Mouse (Mus musculus): ENCODE measurements around the gene Hist1h1d.
"Not testable (repeated sequence)": the region's sequence is repeated elsewhere in the genome, so short reads cannot be mapped to it uniquely, and the experiment has no call there.

The Hist1h1d gene

DNA sequence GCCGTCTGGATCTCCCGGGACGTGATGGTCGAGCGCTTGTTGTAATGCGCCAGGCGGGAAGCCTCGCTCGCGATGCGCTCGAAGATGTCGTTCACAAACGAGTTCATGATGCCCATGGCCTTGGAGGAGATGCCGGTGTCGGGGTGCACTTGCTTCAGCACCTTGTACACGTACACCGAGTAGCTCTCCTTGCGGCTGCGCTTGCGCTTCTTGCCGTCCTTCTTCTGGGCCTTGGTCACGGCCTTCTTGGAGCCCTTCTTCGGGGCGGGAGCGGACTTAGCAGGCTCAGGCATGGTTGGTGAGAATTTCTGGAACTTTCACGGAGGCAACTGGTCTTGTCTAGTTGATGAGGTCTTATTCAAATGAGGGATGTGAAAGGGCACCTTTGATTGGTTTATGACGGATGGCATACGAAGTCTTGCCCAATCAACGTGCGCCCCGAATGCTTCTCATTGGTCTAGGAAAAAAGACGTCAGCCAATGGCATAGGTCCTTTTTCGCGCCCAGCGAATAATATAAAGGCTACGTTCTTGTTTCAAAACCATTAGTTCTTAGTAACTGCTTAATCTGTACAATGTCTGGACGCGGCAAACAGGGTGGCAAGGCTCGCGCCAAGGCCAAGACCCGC is 20.9 kb downstream of the Hist1h1d start, which contains the start of the genes Hist1h2bf and Hist1h2ad:
TSS of gene Hist1h2bf (minus strand) at position 299 of the 627 bp plus-strand sequence.
TSS of gene Hist1h2ad (plus strand) at position 484 of the 627 bp plus-strand sequence.
- peak; percentile 72 to 77 for DNase-seq

DNA sequence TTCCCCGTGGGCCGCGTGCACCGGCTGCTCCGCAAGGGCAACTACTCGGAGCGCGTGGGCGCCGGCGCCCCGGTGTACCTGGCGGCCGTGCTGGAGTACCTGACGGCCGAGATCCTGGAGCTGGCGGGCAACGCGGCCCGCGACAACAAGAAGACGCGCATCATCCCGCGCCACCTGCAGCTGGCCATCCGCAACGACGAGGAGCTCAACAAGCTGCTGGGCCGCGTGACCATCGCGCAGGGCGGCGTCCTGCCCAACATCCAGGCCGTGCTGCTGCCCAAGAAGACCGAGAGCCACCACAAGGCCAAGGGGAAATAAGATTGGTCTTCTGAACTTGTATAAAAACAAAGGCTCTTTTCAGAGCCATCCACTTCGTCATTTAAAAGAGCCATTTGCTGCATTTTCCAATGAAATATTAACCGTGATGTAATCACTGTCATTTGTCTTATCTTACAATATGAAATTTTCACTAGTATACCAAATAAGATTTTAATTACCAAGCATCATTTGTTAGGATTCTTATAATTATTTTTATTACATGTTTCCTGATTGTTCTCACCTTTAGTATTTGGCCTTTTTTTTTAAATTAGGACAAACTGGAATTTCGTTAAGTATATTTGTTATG is 21.6 kb downstream of the Hist1h1d start:
- DNase-seq: not testable (repeated sequence)

DNA sequence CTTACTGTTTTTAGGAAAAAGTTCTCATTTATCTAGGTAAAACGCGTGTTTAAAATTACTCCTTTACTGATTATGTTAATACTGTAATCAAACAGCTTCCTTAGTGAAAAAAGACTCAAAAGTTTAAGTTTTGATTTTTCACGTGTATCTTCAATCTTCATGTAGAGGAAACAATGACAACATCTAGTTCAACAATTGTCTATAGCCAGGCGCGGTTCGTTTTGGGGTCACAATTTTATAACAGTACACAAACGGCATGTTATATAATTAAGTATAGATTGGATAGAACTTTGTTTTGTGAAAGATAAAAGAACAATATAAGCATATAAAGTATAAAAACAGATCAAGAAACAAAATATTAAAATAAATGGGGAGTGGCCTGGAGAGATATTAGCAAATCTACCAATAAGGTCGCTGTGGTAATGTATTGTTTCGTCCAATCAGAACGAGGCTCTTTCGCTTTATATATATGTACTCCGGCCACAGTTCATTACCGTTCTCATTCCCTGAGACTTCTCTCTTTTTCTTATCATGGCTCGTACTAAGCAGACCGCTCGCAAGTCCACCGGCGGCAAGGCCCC is 22.3 kb downstream of the Hist1h1d start, which contains the start of gene Hist1h3d:
TSS of gene Hist1h3d (plus strand) at position 493 of the 581 bp plus-strand sequence.
- DNase-seq: peak in 1 of 2 experiments; percentile 32

DNA sequence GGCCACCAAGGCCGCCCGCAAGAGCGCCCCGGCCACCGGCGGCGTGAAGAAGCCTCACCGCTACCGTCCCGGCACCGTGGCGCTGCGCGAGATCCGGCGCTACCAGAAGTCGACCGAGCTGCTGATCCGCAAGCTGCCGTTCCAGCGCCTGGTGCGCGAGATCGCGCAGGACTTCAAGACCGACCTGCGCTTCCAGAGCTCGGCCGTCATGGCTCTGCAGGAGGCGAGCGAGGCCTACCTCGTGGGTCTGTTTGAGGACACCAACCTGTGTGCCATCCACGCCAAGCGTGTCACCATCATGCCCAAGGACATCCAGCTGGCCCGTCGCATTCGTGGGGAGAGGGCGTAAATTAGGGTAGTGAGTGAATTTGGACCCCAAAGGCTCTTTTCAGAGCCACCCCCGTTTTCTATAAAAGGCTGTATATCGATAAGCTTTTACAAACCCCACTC is 22.8 kb downstream of the Hist1h1d start:
- DNase-seq: not testable (repeated sequence)

DNA sequence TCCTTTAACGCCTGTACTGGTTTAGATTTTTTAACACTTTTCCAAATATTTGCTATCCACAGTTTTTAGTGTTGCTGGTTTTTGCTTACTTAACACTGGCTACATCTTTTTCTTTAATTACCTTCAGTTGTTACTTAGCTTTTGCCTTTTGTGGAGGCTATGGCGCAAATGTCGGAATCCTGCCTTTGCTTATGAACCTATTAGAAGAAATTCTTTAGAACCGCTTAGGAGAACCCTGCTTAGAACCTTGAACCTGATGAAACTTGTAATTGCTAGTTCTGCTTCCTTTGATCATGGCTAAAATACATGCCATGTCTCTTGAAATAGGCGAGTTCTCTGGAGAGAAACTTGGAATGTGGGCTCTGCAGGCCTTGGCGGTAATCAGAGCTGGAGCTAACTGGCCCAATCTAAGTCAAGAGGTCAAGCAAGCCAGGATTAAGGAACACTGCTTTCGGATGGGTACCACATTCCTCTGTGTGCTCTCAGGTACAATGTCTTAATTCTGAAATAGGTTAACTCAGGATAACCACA is 23.4 kb downstream of the Hist1h1d start:
- no peak for DNase-seq

DNA sequence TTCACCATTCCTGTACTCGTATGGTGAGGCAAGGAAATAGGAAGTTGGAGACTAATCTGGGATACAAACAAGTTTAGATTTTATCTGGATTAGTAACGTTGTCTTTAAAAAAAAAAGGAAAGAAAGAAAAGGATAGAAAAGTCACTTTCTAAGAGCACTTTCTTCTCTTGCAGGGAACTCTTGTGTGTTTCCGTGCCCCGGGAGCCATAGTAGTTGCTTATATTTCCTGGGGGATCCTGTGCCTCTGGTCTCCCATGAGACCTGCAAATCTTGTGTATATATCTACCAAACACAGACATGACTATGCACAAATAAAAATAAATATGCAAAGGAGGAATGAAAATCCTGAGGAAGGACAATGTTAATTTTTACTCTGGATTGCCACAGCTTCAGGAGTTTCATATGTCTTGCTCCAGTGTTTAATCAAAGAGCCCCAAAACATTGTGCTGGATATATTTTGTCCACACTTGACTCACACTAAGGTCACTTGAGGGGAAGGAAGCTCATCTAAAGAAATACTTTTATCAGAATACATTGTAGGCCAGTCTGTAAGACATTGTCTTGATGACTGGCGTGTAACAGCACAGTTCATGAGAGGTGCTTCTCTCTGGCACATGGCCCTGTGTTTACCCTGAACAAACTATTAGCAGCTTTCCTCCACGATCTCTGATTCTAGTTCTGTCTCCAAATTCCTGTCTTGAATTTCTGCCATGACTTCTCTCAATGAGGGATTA is 24.0 kb downstream of the Hist1h1d start:
- no peak for DNase-seq

DNA sequence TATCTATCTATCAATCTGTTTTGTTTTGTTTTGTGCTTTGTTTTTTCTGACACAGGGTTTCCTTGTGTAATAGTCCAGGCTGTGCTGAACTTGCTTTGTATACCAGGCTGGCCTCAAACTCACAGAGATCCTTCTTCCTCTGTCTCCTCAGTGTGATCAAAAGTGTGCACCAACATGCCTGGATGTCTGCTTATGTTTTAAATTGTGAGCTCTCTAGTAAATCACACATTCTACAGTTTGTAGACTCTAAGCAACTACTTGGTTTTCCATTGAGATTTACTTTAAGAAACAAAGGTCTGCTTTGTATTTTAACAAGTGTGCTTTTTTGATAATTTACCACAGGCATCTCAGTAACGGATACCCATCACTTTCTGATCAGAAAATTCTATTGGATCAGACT is 24.8 kb downstream of the Hist1h1d start:
- no peak for DNase-seq

DNA sequence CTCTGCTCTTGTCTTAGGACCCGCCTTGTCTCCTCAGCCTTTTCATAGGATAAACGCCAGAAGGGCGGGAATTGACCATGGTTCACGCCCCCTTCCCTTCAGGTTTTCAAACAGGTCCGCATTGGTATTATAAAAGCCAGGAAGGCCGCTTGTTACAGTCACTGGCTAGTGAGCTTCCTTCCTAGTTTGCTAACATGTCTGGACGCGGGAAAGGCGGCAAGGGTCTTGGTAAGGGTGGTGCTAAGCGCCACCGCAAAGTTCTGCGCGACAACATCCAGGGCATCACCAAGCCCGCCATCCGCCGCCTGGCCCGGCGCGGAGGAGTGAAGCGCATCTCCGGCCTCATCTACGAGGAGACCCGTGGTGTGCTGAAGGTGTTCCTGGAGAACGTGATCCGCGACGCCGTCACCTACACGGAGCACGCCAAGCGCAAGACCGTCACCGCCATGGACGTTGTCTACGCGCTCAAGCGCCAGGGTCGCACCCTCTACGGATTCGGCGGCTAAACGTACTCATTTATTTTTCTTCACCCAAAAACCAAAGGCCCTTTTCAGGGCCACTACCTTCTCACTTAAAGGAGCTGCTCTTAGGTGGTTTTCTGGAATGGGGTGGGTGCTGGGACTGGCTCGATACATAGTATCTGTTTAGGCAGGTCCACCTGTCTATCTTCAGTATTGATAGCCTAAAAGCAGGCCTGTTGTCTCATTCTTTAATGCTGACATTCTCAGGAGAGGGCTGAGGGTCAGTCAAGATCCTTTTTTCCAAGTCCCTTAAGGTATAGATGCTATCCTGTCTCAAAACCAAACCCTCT is 28.6 kb downstream of the Hist1h1d start, which contains the start of gene Hist1h4d:
TSS of gene Hist1h4d (plus strand) at position 191 of the 811 bp plus-strand sequence.
- peak; percentile 86 to 90 for DNase-seq

DNA sequence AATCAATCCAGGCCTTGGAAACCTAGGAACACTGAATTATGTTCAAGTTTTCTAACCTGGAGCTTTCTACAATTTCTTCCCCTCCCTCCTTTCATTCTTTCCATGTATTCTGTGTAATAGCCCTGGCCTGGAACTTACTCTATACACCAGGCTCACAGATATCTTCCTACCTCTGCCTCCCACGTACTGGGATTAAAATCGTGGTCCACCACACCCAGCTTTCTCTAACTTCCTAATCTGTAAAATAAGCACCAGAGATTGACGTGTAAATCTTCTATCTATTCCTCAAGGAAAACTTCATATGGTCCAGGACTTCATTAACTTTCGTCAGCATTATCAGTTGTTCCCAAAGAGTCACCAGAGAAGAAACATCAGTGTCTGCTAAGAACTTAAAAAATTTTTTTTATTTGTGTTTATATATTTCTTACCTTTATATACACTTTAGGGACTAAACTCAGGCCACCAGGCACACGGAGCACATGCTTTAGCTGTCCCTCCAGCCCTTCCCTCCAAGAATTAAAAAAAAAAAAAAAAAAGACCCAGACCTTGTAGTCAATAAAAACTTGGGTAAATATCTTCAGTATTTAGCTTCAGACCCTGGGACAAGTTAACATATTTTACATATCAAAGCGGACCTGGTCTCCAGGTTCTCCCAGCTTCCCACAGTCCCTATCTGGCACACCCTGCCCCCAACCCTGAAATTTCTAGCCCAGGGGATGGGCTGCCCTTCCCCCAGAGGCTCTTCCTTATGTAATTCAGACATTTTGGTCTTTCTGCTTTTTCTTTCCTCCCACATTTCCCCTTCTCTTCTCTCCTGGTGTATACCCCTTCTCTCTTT is 29.4 kb downstream of the Hist1h1d start:
- DNase-seq: no peak

DNA sequence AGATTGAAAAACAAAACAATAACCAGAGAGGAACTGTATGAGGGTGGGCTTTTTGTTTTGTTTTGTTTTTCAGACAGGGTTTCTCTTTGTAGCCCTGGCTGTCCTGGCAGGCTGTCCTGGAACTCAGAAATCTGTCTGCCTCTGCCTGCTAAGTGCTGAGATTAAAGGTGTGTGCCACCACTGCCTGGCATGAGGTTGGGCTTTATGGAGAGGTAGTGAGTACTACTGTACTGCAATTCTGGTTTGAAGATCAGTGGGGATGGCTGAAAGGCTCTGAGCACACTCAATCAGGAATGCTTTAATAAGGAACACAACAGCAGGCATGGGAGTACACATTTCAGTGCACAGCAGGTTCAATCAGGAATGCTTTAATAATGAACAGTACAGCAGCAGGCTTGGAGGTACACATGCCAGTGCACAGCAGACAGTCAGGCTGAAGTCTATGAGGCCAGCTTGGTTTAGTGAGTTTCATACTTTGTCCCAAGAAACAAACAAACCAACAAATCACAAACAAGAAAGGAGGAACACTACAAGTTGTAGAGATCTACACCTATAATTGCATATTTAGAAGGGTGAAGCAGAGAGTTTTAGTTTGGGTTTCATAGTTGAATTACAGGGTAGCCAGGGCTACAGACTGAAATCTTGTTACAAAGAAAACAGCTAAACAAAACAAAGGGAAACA is 30.5 kb downstream of the Hist1h1d start:
- no peak for DNase-seq

DNA sequence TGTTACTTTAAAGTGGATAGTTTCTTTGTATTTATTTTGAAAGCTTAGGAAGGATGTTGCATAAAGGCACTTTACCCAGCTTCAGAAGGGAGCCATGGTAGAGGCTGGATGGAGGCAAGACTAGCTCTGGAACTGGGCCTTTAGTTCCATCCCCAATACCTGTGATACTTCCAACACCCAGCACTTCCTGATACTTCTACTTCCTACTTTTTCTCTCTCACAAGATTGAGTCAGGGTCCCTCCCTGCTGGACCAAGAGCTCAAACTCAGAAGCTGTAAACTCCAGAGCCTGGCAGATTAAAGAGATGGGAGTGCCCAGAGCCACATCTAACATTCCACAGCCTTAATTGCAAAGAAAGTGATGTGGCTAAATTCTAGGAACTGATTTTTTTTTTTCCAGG is 31.3 kb downstream of the Hist1h1d start:
- DNase-seq: peak in 1 of 2 experiments; percentile 14

DNA sequence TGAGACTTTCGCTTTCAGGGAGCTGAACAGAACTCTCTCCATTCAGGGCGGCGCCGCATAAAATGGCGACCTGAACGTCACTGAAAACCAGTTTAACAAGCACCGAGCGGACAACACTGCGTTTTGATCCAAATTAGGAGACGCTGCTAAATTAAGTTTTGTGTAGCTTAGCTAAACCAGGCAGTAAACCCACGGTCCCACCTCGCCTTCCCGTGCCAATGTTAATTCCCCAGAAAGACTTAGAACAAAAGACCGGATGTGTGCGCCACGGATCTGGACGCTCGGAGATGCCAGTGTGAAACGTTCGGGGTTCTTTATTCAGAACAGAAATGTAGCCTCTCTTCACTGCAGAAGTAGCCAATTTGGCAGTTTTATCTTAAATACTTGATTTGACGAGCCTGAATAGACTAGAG is 32.0 kb downstream of the Hist1h1d start:
- DNase-seq: peak; percentile 53 to 74

DNA sequence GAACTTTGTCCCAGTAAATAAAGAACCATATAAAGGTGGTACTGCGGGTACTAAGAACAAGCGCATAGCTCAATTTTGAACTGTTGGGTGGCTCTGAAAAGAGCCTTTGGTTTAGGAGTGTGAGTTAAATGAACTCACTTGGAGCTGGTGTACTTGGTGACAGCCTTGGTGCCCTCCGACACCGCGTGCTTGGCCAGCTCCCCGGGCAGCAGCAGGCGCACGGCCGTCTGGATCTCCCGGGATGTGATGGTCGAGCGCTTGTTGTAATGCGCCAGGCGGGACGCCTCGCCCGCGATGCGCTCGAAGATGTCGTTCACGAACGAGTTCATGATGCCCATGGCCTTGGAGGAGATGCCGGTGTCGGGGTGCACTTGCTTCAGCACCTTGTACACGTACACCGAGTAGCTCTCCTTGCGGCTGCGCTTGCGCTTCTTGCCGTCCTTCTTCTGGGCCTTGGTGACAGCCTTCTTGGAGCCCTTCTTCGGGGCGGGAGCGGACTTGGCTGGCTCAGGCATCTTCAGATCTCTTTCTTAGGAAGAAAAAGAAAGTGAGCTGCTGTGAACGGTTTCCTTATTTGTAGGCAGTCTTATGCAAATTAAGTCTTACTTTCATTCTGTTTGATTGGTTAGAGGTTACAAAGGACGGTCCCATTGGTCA is 32.5 kb downstream of the Hist1h1d start:
- peak; percentile 49 to 51 for DNase-seq

DNA sequence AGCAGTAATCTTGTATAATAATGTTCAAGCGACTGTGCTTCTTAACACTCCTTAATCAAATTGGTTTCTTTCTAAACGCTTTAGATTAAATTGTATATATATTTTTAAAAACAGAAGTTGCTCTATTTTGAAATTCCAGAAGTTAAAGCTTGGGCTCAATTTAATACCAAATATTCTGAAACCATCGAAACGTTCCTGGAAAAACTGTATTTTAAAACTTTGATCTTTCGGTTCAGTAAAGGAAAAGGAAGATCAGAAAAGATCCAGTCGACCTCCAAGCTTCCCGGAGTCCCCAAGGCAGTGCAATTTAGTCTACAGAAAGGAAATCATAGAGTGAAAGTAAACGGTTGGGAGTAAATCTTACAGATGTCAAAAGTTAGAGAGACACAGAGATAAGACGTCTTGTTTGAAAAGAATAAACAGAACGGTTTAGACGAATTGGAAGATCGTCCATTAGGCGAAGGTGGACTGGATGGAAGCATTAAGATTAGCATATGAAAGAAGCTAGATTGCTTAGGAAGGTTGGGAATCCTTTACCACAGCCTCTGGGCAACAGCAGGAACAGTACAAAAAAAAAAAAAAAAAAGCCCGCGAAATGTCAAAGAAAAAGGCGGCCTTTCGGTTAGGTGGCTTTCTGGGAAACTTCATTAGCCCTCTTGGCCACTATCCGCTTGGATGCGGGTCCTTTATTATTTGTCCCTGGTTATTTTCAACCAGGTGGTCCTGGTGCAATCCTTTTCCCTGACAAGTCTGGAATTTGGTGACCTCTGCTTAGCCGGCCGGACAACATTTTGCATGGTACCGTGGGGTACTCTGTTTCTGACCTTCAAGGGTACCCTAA is 33.3 kb downstream of the Hist1h1d start:
- no peak for DNase-seq

DNA sequence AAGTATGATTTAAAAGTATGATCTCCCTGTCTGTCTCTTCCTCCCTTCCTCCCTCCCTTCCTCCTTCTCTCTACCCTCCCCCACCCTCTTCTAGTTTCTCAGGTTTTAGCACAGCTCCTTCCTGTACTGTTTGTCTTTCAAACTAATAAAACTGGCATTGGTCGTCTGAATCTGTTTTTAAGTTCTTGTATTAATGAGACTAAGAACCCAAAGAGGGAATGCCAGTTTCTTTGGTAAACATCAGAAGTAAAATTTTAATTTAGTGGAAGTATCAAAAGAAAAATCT is 33.8 kb downstream of the Hist1h1d start:
- no peak for DNase-seq

DNA sequence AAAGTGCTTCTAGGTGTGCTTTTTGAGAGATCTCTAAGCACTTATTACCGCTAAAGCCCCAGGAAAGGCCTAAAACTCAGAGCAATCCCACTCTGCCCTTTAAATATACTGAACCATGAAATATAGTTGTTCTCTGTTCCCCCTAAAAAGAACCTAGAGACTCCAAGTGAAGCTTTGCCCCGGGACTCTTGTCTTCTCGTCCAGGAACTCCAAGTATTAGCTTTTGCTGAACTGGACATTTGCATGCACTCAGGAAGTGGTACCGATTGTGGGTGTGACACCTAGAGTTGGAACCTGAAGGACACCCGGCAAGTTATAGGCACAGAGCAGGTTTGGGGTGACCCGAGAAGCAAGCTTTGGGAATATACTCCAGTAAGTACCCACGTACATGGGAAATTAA is 38.1 kb downstream of the Hist1h1d start:
- DNase-seq: no peak

DNA sequence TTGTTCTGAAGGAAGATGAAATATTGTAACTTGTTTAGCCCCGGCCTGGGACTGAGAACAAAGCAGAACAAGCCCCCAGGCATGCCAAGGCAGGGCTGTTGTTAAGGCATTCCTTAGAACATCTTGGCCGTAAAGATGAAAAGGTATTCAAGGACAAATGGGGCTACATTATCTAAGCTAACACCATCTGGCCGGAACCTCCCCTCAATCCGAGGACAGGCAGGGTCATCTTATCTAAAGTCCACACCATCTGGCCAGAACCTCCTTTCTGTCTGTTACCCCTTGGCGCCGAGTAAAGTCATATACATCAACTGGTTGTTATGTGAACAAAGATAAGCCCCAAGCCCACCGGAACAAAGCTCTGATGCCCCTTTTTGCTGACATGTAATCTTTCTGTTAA is 38.8 kb downstream of the Hist1h1d start:
- not testable (repeated sequence) for DNase-seq

DNA sequence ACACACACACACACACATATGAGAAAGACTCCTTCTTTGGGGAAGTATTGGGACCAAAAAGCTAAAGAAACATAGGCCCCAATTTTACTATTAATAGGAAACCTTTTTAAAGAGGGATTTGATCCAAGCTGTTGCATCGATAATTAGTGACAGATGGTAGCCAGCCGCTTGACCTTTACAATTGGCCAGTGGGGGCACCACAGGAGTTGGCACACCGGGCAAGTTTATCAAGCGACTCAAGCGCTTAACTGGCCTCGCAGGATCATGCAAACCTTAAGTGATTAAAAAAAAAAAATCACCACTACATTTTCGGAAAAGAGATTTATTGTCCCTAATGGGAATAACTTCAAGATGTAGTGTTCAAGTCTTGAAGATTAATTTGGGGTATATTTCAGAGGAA is 39.6 kb downstream of the Hist1h1d start:
- DNase-seq: no peak
